Mouse (Mus musculus) frontal cortex, postnatal 25 days (tissue): Measurements from ENCODE around the gene Syn3.

Experiments used
- DNase-seq, 2 experiments: peaks; one replicate each; pipeline ENCODE4 v3.0.0; 2022; ENCODE audit warnings: low spot score in 2 of 2

Syn3 gene

GRCm38 (mm10) chr10:86339121-86339520 lies 159.6 kb downstream of the Syn3 start:
- no peak for DNase-seq

- no peak for DNase-seq
Measured at GRCm38 (mm10) chr10:86338121-86338715, 160.5 kb downstream of the Syn3 start.

DNA sequence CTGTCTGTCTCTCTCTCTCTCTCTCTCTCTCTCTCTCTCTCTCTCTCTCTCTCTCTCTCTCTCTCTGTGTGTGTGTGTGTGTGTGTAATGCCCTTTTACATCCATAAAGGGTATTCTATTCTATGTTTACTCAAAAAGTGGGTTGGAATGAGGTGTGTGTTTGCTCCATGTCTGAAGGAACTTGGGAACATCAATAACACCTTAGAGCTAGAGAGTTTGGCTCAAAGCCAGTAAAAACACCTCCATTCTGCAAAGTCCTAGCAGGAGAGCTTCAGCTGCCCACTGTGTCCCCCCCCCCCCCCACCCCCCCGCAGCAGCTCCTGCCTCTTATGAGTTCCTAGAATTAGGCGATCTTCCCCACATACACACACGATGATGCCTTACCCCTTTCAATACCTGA lies 161.5 kb downstream of the Syn3 start:
- DNase-seq = no peak

DNA sequence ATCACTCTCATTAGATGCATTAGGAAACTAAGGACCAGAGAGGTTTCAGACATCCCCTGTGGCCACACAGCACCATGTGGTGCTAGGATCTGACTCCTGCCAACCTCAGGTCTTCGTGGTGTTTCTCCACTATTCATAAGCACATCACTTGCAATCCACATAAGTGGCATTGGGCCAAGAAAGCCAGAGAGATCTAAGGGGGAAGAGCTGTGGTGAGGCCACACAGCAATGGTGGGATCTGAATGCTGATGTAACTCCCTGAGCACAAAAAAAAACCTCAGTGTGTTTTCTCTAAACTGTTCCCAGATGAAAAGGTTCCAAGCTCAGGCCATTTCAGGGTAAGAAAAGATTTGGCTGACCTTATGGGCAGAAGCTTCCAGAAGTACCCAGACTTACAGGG lies 162.2 kb downstream of the Syn3 start:
- no peak for DNase-seq

DNA sequence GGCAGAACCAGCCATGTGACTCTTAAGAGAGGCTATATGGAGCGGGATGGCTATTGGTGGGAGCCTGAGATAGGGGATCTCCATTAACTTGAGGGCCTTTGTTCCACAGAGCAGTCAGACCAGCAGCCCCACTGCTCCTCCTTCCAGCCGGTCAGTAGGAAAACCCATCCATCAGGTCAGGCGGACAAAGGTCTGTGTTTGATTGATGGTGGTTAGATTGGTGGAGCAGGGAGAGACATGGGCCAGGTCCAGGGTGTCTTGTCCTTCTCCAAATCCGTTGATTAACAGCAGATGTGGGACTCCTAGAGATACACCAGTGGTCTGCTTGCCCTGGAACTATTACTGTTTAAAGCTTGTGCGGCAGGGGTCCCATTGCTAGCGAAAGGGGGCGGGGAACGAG lies 164.1 kb downstream of the Syn3 start:
- DNase-seq = no peak

DNA sequence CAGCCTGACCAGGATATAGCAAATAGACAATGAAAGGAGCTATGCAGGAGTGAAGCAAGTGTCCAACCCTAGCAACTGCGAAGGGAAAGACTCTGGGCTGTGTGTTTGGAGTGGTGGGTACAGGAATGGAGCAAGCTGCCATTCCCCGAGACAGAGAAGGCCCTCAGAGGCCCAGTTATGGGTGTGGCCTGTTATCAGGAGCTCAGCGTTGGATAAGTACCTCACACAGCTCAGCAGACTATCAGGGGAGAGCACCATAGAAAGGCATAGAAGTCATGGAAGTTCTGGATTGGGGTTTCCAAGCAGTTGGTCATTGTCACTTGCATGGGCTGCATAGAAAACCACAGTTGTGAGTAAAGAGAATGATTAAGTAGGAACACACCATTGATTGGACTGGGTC lies 165.8 kb downstream of the Syn3 start:
- no peak for DNase-seq

DNA sequence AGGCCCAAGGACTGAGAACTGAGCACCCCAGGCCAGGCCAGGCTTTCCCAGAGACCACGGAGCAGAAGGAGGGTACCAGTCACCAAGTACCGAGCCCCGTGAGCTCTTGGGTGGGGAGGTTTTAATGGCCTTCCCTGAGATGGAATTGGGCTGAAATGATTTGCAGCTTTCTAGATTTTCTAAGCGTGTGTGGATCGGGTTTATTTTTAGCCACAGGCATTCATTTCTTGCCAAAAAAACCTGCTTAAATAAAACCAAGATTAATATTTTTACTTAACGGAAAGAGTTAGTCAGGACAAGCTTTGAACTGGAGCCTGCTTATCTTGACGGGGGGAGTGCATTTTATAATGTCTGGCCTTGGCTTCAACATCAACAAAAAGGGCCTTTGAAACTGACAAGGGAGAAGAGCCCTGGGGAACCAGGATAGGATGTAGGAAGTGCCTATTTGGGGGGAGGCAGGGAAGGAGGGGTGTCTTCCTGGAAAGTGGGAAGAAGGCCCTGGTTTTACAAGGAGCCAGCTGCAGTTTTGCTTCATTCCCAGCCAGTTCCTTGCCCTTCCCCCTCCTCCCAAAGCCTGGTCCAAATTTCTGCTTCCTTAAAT lies 166.9 kb downstream of the Syn3 start:
- DNase-seq = no peak

DNA sequence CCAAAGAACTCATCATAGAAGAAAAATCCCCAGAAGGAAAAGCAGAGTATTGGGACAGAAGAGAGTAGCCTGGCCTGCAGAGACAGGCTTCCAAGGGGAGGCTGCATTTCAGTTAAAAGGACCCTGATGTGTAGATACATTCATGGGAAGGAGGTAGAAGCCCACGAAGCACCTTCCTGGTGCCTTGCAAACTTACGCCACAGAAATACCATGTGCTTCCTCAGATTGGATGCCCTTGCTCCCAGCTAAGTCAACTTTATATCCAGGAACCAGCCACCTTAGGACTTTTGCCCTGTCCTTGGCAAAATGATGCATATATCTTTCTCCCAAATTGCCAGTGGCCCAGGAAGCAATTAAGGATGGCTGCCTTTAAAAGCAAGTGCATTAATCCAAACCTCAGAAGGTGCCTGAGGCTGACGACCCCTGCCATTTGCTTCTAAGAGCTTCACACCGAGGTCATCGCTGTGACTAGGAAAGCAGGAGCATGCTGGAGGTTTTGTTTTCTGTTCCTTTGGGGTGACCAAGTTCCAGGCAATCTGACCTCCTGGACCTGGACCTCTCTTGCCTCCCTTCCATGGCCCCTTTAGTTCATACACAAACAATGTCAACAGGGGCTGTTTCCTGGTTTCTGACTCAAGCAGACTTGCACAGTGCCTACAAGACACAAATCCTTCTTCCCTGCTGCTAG lies 167.6 kb downstream of the Syn3 start:
- no peak for DNase-seq

DNA sequence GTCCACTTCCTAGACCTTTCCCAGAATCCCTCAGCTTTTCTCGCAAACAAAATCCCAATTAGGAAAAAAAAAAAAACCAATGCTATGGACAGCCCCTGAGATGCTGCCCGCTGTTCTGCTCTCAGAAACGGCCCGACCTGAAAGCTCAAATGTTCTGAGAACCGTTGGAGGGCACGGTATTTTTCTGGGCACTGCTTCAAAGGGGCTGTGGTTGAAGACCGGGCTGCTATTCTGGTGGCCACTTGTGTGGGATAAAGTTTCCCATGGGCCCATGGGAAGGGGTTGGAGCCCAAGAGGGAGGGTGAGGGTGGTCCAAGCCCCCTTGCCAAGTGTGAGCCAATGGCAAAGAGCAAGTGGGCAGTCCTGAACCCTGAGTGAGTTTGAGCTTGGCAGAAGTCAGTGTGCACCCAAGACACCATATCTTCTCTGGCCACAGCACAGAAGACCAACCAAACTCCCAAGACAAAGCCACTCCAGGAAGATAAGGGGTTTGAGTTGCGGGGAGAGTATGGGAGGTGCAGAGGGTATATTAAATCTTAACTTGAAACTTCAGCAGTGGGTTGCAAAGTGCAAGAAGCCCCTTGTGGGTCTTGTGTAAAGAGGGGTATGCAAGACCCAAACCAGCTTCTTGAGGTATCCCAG lies 169.3 kb downstream of the Syn3 start:
- no peak for DNase-seq

- DNase-seq = no peak
Measured at GRCm38 (mm10) chr10:86328691-86329090, 170.0 kb downstream of the Syn3 start.

DNA sequence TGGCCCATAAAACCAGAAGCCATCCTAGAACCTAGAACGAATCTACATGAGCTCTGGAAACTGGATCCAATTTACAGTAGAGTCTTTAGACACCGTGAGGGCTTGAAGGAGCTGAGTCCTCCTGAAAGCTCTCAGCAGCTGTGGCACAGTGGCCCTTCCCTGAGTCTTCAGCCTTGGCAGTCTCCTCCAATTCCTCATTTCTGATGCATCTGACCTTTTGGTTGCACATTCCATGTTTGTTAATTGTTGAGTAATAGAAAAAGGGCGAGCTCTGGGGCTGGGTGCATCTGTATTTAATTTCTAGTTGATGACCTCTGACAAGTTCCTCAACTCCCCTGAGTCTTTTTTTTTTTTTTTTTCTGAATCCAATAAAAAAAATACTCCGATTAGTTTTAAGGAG lies 170.6 kb downstream of the Syn3 start:
- DNase-seq = no peak

GRCm38 (mm10) chr10:86325272-86325671 lies 173.4 kb downstream of the Syn3 start:
- DNase-seq = no peak

GRCm38 (mm10) chr10:86323275-86323994 lies 175.3 kb downstream of the Syn3 start:
- DNase-seq = no peak

DNA sequence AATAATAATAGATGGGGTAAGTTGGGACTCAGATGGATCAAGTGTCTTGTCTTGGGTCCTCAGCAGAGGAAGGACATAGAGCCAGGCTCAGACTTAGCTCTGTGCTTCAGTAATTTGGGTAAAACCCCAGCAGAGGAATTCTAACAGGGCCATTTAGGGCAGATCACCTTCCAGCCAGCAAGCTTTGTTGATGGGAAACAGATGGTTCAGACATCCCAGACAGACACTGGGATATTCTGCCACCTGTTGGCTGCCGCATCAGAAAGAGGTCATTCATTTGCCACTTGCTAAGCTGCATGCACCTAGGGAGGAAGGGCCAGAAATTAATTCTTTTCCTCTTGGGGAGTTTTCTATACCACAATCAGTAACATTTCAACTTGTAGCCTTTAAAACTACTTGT lies 176.7 kb downstream of the Syn3 start:
- DNase-seq = no peak

GRCm38 (mm10) chr10:86321194-86321593 lies 177.5 kb downstream of the Syn3 start:
- no peak for DNase-seq

DNA sequence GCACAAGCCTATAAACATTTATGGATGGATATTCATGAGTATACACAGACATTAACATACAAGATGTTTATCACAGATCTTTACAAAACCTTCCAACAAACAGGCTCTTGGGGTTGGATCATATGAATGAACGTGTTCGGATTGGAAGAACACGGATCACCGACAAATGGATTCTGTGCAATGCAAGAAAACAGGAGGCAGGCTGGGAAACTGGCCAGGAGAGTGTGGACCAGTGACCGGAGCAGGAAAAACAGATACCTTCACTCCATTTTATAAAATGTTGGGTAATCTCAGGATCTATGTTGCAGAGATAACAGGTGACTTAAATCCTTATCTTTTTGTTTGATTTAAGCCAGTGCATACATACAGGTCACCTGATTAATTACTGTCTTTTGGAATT lies 178.5 kb downstream of the Syn3 start:
- no peak for DNase-seq

DNA sequence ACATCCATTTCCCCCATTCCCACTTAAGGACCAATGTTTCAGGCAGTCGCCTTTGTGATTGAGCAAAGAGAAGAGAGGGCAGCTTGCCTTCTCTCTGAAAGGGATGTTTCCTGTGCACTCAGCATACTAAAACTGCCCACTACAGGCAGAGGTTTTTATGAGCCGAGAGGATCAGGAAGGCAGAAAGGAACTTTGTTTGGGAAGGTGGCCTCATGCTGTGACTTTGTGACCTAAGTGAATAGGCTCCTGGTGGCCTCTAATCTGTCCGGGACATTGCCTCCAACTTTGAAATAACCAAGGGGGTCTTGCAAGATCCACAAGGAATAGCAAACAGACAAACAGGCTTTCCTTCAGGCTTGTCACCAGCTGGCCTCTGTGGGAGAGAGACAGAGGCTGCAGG lies 179.2 kb downstream of the Syn3 start:
- no peak for DNase-seq

DNA sequence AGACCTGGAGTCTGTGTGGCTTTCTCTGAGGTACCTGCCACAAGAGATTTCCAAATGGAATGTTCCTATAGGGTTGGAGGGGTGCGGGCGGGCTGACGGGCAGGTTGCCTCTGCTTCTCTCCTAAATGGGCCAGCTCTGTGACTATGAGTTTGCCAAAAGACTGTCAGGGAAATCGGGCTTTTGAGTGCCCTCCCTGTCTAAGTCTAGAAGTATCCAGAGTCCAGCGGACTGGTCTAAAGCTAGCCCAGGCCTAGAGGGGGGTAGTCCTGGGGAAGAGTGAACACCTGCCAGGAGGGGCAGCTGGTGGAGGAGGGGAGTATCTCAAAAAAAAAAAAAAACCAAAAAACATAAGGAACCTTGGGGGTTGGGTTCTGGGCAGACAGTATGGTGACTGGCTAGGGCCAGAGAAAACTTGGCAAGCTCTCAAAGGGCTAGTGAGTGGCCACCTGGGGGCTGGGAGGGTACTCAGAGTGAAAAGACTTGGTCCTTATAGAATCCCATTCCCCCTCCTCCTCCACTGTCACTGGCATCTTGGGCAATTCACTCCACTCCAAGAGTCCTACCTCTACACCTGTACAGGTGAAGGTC lies 180.1 kb downstream of the Syn3 start:
- no peak for DNase-seq

DNA sequence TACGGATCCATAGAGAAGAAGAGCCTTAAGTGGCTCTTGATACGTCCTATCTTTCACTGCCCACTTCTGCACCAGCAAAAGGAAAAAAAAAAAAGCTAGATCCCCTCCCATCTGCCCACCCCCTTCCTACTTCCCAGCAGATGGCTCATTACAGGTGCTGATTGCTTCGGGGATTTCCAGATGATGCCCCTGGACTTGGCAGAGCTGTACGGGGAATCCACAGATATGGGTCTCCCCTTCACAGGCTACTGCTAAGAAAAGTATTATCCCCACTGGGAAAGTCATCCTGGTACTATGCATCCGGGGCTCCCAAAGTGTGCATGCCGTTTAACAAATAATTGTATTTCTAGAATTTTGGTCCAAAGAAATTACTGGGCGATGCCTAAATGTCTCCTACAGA lies 181.1 kb downstream of the Syn3 start:
- DNase-seq = no peak

- DNase-seq = no peak
Measured at GRCm38 (mm10) chr10:86315513-86315912, 183.2 kb downstream of the Syn3 start.

DNA sequence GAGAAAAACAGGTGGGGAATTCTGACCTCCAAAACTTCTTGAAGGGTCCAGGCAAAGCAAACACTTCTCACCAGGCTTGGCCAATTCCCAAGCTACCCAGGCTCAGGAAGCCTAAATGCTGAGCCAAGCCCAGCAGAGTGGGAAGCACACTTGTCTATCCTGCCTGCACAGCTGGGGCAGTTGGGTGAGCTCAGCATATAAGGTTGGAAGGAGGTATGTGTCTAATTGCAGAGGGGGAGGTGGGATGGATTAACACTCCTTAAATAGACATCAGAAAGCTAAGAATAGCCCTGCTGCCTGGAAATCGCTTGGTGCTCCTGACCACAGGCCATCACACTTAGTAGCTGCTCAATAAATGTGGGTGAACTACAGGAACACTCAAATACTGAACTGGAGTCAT lies 185.2 kb downstream of the Syn3 start:
- no peak for DNase-seq

DNA sequence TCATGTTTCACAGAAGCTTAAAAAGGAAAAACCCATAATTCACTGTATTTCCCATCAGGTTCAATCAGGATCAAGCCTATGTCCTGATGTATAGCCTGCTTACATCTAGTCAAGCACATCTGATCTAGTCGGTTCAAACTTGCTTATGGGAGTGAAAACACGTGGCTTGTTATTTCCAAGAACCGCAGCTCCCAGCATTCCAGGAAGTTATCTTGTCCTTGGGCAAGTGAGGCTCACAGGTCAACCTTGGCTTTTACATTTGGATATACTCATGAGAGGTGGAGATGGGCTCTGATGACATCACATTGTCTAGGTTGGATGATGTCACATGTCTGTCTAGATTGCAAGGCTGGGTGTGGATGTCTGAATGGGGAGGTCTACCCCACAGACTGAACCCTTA lies 185.7 kb downstream of the Syn3 start:
- DNase-seq = no peak
